Mouse (Mus musculus) inflammation-experienced regulatory T-cells, adult 6 months (primary cell): ENCODE data around the gene Ggt1. TPM values are rescaled to one million over a fixed set of nuclear protein-coding genes. Genes with fewer than 3 reads are reported as not detected.
A peak's percentile ranks its signal among the peaks of the same experiment; 100 is the strongest.

ENCODE experiments used
- ATAC-seq: one replicate; pipeline ENCODE4 v1.8.0; 2017
- polyA plus RNA-seq, 3 experiments: library from polyadenylated mRNA; unstranded; fragments of 100-300 nt; shearing (Covaris generic); gene quantifications; one replicate each; pipeline ENCODE4 v1.2.1; 2017

Gene Ggt1
- polyA plus RNA-seq, 3 experiments from 2014 or later, result 0.26 to 15.4 (median 2.2) TPM

GRCm38 (mm10) chr10:75573965-75574364, 12.6 kb downstream of the Ggt1 start:
- ATAC-seq, result no peak

GRCm38 (mm10) chr10:75579129-75579528, 17.7 kb downstream of the Ggt1 start:
- ATAC-seq, result no peak

GRCm38 (mm10) chr10:75585876-75586552, 24.6 kb downstream of the Ggt1 start:
- ATAC-seq, result peak; percentile 85

- ATAC-seq, result no peak
These were observed 25.1 kb downstream of the Ggt1 start for GRCm38 (mm10) chr10:75586553-75586879.

GRCm38 (mm10) chr10:75587781-75588180, 26.4 kb downstream of the Ggt1 start:
- no peak for ATAC-seq

GRCm38 (mm10) chr10:75588336-75588735, 26.9 kb downstream of the Ggt1 start:
- no peak for ATAC-seq

GRCm38 (mm10) chr10:75589129-75589528, 27.7 kb downstream of the Ggt1 start, which contains the start of gene Ggt5:
TSS of gene Ggt5 (plus strand) at chr10:75589340.
- ATAC-seq, result no peak

GRCm38 (mm10) chr10:75589651-75590050, 28.2 kb downstream of the Ggt1 start:
- no peak for ATAC-seq

- ATAC-seq, result peak; percentile 99
These were observed 29.9 kb downstream of the Ggt1 start for GRCm38 (mm10) chr10:75591211-75591894.

GRCm38 (mm10) chr10:75592585-75592984, 31.2 kb downstream of the Ggt1 start:
- ATAC-seq, result no peak

GRCm38 (mm10) chr10:75595981-75596380, 34.6 kb downstream of the Ggt1 start:
- ATAC-seq, result no peak

- ATAC-seq, result no peak
These were observed 38.9 kb downstream of the Ggt1 start for GRCm38 (mm10) chr10:75600189-75600730.

GRCm38 (mm10) chr10:75605162-75605846, 43.9 kb downstream of the Ggt1 start:
- no peak for ATAC-seq

- no peak for ATAC-seq
These were observed 45.8 kb downstream of the Ggt1 start for GRCm38 (mm10) chr10:75607253-75607652.

- no peak for ATAC-seq
These were observed 47.6 kb downstream of the Ggt1 start for GRCm38 (mm10) chr10:75608975-75609374.

- no peak for ATAC-seq
These were observed 49.1 kb downstream of the Ggt1 start for GRCm38 (mm10) chr10:75610486-75610885.

GRCm38 (mm10) chr10:75616044-75616443, 54.6 kb downstream of the Ggt1 start:
- no peak for ATAC-seq

GRCm38 (mm10) chr10:75620818-75621217, 59.4 kb downstream of the Ggt1 start:
- no peak for ATAC-seq

GRCm38 (mm10) chr10:75625920-75626319, 64.5 kb downstream of the Ggt1 start:
- no peak for ATAC-seq

GRCm38 (mm10) chr10:75626991-75627390, 65.6 kb downstream of the Ggt1 start:
- ATAC-seq, result no peak

- no peak for ATAC-seq
These were observed 66.1 kb downstream of the Ggt1 start for GRCm38 (mm10) chr10:75627490-75627889.

- ATAC-seq, result no peak
These were observed 71.2 kb downstream of the Ggt1 start for GRCm38 (mm10) chr10:75632633-75633032.

GRCm38 (mm10) chr10:75633048-75633447, 71.6 kb downstream of the Ggt1 start:
- ATAC-seq, result no peak
